Mouse (Mus musculus): ENCODE measurements around the gene Hsf2. TPM values are rescaled to one million over a fixed set of nuclear protein-coding genes. Genes with fewer than 3 reads are reported as not detected.

The Hsf2 gene
- 20.2 and 27.3 TPM in 2 replicates for polyA plus RNA-seq (2015; fragmentation: Nextera tagmentation; extraction: Ambion mirVana)

DNA sequence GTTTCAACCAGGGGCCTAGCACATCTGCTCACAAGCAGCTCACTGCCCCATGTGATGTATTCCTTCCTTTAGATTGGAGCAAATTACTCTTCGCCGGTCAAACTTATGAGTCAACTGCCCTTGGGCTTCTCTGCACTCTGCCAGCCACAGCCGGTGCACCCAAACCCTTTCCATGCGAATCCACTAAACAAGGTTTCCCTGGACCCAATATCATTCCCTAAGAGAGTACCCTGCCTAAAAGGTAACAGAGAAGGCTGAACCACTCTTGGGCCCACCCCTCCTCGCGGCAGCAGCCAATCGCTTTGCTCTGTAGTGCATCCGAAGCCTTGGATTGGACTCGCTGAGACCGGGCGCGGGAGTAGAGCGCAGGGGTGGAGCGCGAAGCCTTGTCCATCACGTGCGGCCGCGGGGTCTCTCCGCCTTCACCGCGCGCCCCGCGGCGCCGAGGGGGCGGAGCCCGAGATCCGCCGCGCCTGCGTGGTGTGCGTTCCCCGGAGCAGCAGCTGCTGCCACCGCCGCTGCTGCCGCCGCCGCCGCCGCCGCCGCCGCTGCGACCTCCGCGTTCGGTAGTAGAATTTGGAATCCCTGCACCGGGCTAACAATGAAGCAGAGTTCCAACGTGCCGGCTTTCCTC, at the start of gene Hsf2:
Gene Hsf2, plus strand, starts transcription at position 478 of the 634 bp plus-strand sequence.
- DNase-seq (peak; percentile 92), ATAC-seq (peak; percentile 98)
- TF ChIP-seq CTCF (IDR thresholded peaks at IDR 0.05; ENCODE audit: low read depth), result no peak
- no peak for TF ChIP-seq EP300 (IDR thresholded peaks at IDR 0.05; ENCODE audit: low read depth)
- 2% methylated on average over 42 of the region's 52 CpGs for WGBS (ENCODE audit: insufficient replicate concordance)
- H3K4me3 ChIP-seq (ENCODE audit: low read depth, low read length), result peak within 1 kb of the TSS; percentile 76
- H3K4me2 ChIP-seq (ENCODE audit: low read depth, low read length), result peak within 1 kb of the TSS; percentile 89
- H3K36me3 ChIP-seq (replicated peaks; ENCODE audit: insufficient read depth, low read length), result no peaks in the 10 kb centered on the region
- H3K27me3 ChIP-seq (ENCODE audit: insufficient read depth, low read length), result no peaks in the 10 kb centered on the region
- H3K9me3 ChIP-seq (ENCODE audit: low read length), result no peaks in the 10 kb centered on the region
- peak within 1 kb of the TSS; percentile 77 for H3K9ac ChIP-seq (replicated peaks)
- H3K4me1 ChIP-seq (ENCODE audit: insufficient read depth), result 0 out of 2 replicates have a peak, but pooled peaks cover 3% of the 10 kb centered on the region
- H3K27ac ChIP-seq (ENCODE audit: low read depth), result peak within 1 kb of the TSS; percentile 84

DNA sequence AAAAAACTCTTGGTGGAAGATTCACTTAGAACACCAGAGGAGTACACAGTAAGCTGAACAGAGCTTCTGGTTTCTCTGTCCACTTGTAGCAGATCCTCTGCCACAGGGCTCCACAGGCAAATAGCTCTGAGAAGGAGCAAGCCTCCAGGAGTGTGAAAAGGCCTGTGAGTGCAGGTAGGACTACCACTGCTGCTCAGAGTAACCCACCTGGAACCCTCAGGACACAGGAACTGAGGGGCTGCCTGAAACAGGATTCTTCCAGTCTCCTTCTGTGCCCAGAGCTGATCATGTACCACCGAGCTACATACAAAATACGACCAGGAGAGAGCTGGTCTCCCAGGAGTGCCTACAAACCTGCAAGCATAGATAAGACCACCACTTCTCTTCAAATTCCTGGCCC, 48.3 kb upstream of the Hsf2 start:
- Histone ChIP-seq H3K9me3 (ENCODE audit: low read length) (no peaks in the 10 kb centered on the region), H3K4me1 (ENCODE audit: insufficient read depth) (no peaks in the 10 kb centered on the region), H3K4me3 (ENCODE audit: low read depth, low read length) (no peak overlapping the region), H3K4me2 (ENCODE audit: low read depth, low read length) (no peak overlapping the region), H3K9ac (replicated peaks) (no peak overlapping the region), H3K27me3 (ENCODE audit: insufficient read depth, low read length) (no peaks in the 10 kb centered on the region), H3K27ac (ENCODE audit: low read depth) (no peak overlapping the region), H3K36me3 (replicated peaks; ENCODE audit: insufficient read depth, low read length) (no peaks in the 10 kb centered on the region)
- WGBS (ENCODE audit: insufficient replicate concordance), result 73% methylated on average over 2 of the region's 2 CpGs
- ATAC-seq (no peak), DNase-seq (no peak)
- TF ChIP-seq EP300 (IDR thresholded peaks at IDR 0.05; ENCODE audit: low read depth) (no peak), CTCF (IDR thresholded peaks at IDR 0.05; ENCODE audit: low read depth) (no peak)

DNA sequence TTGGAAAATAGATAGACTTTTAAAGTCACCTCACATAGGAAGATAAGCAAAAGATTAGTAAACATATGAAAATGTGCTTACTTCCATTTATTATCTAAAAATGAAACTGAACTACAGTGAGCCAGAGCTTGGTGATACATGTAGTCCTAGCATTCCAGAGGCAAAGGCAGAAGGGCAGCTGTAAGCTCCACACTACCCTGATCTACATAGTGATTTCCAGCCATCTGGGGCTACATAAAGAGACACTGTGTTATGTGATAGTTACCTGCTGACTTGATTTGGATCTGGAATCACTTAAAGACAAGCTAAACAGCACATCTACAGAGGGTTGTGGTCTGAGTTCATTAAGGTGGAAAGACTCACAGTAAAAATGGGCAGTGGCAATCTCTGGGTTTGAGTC, 45.1 kb upstream of the Hsf2 start:
- Histone ChIP-seq H3K4me1 (ENCODE audit: insufficient read depth) (no peaks in the 10 kb centered on the region), H3K9me3 (ENCODE audit: low read length) (no peaks in the 10 kb centered on the region), H3K27ac (ENCODE audit: low read depth) (no peak overlapping the region), H3K4me2 (ENCODE audit: low read depth, low read length) (no peak overlapping the region), H3K27me3 (ENCODE audit: insufficient read depth, low read length) (no peaks in the 10 kb centered on the region), H3K4me3 (ENCODE audit: low read depth, low read length) (no peak overlapping the region), H3K36me3 (replicated peaks; ENCODE audit: insufficient read depth, low read length) (no peaks in the 10 kb centered on the region), H3K9ac (replicated peaks) (no peak overlapping the region)
- no peak for ATAC-seq
- DNase-seq, result no peak
- no peak for TF ChIP-seq EP300 (IDR thresholded peaks at IDR 0.05; ENCODE audit: low read depth)
- no peak for TF ChIP-seq CTCF (IDR thresholded peaks at IDR 0.05; ENCODE audit: low read depth)

DNA sequence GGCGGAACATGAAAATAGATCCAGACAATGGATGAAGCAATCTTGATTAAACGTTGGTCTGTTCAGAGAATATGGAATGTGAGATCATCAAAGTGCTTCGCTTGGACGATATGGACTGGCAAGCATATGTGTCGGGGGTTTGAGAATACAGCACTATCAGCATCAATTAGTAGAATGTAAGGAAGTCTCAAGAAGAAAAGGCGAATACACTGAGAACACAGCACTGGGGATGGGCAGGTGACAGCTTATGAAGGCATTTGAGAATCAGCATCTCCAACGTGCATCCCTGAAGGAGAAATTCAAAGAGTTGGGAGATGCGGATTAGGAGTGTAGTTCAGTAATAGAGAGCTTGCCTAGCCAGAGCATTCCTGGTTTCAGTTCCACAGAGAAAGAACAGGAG, 41.8 kb upstream of the Hsf2 start:
- H3K36me3 ChIP-seq (replicated peaks; ENCODE audit: insufficient read depth, low read length), result no peaks in the 10 kb centered on the region
- H3K4me3 ChIP-seq (ENCODE audit: low read depth, low read length), result no peak overlapping the region
- H3K9me3 ChIP-seq (ENCODE audit: low read length), result no peaks in the 10 kb centered on the region
- no peak overlapping the region for H3K27ac ChIP-seq (ENCODE audit: low read depth)
- 59% methylated on average over 8 of the region's 8 CpGs for WGBS (ENCODE audit: insufficient replicate concordance)
- no peaks in the 10 kb centered on the region for H3K4me1 ChIP-seq (ENCODE audit: insufficient read depth)
- H3K4me2 ChIP-seq (ENCODE audit: low read depth, low read length), result no peak overlapping the region
- no peak for TF ChIP-seq CTCF (IDR thresholded peaks at IDR 0.05; ENCODE audit: low read depth)
- no peak for TF ChIP-seq EP300 (IDR thresholded peaks at IDR 0.05; ENCODE audit: low read depth)
- H3K9ac ChIP-seq (replicated peaks), result no peak overlapping the region
- H3K27me3 ChIP-seq (ENCODE audit: insufficient read depth, low read length), result no peaks in the 10 kb centered on the region
- DNase-seq, result no peak
- no peak for ATAC-seq

DNA sequence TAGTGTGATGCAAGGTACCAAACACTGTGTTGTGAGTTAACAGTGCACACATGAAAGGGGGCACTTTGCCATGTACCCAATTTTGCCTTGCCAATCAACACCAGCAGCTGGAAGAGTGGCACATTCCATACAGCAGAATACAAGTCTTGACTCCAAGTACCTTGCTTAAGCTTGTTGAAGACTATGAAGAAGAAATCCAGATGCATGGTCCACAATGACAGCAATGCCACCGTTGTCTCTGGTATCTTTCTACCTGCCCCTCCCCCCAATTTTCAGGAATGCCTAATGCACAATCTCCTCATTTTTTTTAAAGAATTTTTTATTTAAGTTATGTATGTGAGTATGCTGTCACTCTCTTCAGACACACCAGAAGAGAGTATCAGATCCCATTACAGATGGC, 40.5 kb upstream of the Hsf2 start:
- H3K36me3 ChIP-seq (replicated peaks; ENCODE audit: insufficient read depth, low read length), result no peaks in the 10 kb centered on the region
- no peaks in the 10 kb centered on the region for H3K27me3 ChIP-seq (ENCODE audit: insufficient read depth, low read length)
- H3K4me2 ChIP-seq (ENCODE audit: low read depth, low read length), result no peak overlapping the region
- no peaks in the 10 kb centered on the region for H3K4me1 ChIP-seq (ENCODE audit: insufficient read depth)
- H3K27ac ChIP-seq (ENCODE audit: low read depth), result no peak overlapping the region
- no peak overlapping the region for H3K4me3 ChIP-seq (ENCODE audit: low read depth, low read length)
- H3K9ac ChIP-seq (replicated peaks), result no peak overlapping the region
- H3K9me3 ChIP-seq (ENCODE audit: low read length), result no peaks in the 10 kb centered on the region
- no peak for DNase-seq
- 73% methylated on average over 1 of the region's 1 CpGs for WGBS (ENCODE audit: insufficient replicate concordance)
- no peak for ATAC-seq
- TF ChIP-seq CTCF (IDR thresholded peaks at IDR 0.05; ENCODE audit: low read depth) (no peak), EP300 (IDR thresholded peaks at IDR 0.05; ENCODE audit: low read depth) (no peak)

DNA sequence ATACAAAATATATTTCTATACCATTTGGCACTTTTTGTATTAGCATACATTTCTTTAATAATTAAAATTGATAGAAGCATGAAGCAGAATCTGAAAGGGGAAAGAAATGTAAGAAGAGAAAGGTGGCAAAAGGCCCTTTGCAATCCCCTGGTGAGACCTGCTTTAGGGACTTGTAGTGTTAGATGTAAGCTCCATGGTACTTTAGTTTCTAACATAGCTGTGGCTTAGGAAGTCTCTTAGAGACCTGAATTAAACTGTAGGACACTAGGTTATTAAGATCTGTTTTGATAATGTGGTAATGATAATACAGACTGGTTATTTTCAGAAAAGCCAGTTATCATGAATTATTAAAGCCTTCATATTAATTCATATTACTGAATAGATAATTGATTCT, 38.5 kb upstream of the Hsf2 start:
- DNase-seq (no peak), ATAC-seq (no peak)
- Histone ChIP-seq H3K36me3 (replicated peaks; ENCODE audit: insufficient read depth, low read length) (no peaks in the 10 kb centered on the region), H3K4me1 (ENCODE audit: insufficient read depth) (no peaks in the 10 kb centered on the region), H3K9ac (replicated peaks) (no peak overlapping the region), H3K4me3 (ENCODE audit: low read depth, low read length) (no peak overlapping the region), H3K27ac (ENCODE audit: low read depth) (no peak overlapping the region), H3K9me3 (ENCODE audit: low read length) (no peaks in the 10 kb centered on the region), H3K4me2 (ENCODE audit: low read depth, low read length) (no peak overlapping the region), H3K27me3 (ENCODE audit: insufficient read depth, low read length) (no peaks in the 10 kb centered on the region)
- TF ChIP-seq CTCF (IDR thresholded peaks at IDR 0.05; ENCODE audit: low read depth), result no peak
- TF ChIP-seq EP300 (IDR thresholded peaks at IDR 0.05; ENCODE audit: low read depth), result no peak

Measured in liver, postnatal 0 days (tissue).